Mouse (Mus musculus): ENCODE measurements around the gene Acp6. TPM values are rescaled to one million over a fixed set of nuclear protein-coding genes. Genes with fewer than 3 reads are reported as not detected.

Gene Acp6
- polyA plus RNA-seq, 1 experiment from 2014 or later = 50.1 TPM

Other genes with a start within 250 kb of the Acp6 start
- 0.01 and 0.03 TPM in 2 replicates for gene Gja8, start 232.8 kb upstream of the Acp6 start, polyA plus RNA-seq (2015; fragmentation: Nextera tagmentation; extraction: Ambion mirVana)
- 46.2 and 47.0 TPM in 2 replicates for gene Bcl9, start 139.1 kb downstream of the Acp6 start, polyA plus RNA-seq (2015; fragmentation: Nextera tagmentation; extraction: Ambion mirVana)